Mouse (Mus musculus): ENCODE results near the gene Cnnm1. TPM values are rescaled to one million over a fixed set of nuclear protein-coding genes. Genes with fewer than 3 reads are reported as not detected.

Gene Cnnm1
- total and polyA plus RNA-seq, 3 experiments: not detected

GRCm38 (mm10) chr19:43440768-43441660 is 778 bp downstream of the Cnnm1 start:
- Histone ChIP-seq H3K27me3 (replicated peaks) (no peaks in the 10 kb centered on the region), H3K27ac (ENCODE audit: insufficient read depth, low read depth) (no peak overlapping the region), H3K4me2 (ENCODE audit: insufficient read depth, low read depth, poor library complexity, severe bottlenecking) (no peak overlapping the region), H3K9ac (ENCODE audit: insufficient read depth, low read depth) (no peak overlapping the region), H3K4me1 (ENCODE audit: control insufficient read depth in 1 of 2, insufficient read depth in 2 of 2) (no peaks in the 10 kb centered on the region), H3K79me2 (replicated peaks; ENCODE audit: control insufficient read depth, extremely low read depth, insufficient read depth, poor library complexity, severe bottlenecking) (no peaks in the 10 kb centered on the region), H3K36me3 (replicated peaks in 1 of 2; ENCODE audit: control insufficient read depth in 1 of 2, insufficient read depth in 1 of 2, low read length in 1 of 2) (no peaks in the 10 kb centered on the region), H3K4me3 (replicated peaks in 1 of 3; ENCODE audit: low read depth in 2 of 3, low read length in 2 of 3, poor library complexity in 1 of 3) (no peak overlapping the region), H3K9me3 (replicated peaks; ENCODE audit: low read length) (peaks cover 16% of the 10 kb centered on the region)
- no peak for TF ChIP-seq POLR2A (IDR thresholded peaks at IDR 0.05; ENCODE audit: low read depth, low read length)
- in situ Hi-C loops (cut with MboI; ENCODE audit: low pct_ligation_motif_present, low pct_unique_long_range_greater_than_20kb, low sequenced_read_pairs): no loop called here
- no peak for DNase-seq (ENCODE audit: extremely low read depth)
- dilution Hi-C loops (cut with MboI; ENCODE audit: extremely low pct_ligation_motif_present, extremely low pct_unique_long_range_greater_than_20kb, low sequenced_read_pairs): no loop called here

GRCm38 (mm10) chr19:43441661-43441990 is 1.4 kb downstream of the Cnnm1 start:
- in situ Hi-C loops (cut with MboI; ENCODE audit: low pct_ligation_motif_present, low pct_unique_long_range_greater_than_20kb, low sequenced_read_pairs): no loop called here
- H3K27ac ChIP-seq (ENCODE audit: insufficient read depth, low read depth): no peak overlapping the region
- H3K79me2 ChIP-seq (replicated peaks; ENCODE audit: control insufficient read depth, extremely low read depth, insufficient read depth, poor library complexity, severe bottlenecking): no peaks in the 10 kb centered on the region
- no peak overlapping the region for H3K4me2 ChIP-seq (ENCODE audit: insufficient read depth, low read depth, poor library complexity, severe bottlenecking)
- dilution Hi-C loops (cut with MboI; ENCODE audit: extremely low pct_ligation_motif_present, extremely low pct_unique_long_range_greater_than_20kb, low sequenced_read_pairs): no loop called here
- H3K9ac ChIP-seq (ENCODE audit: insufficient read depth, low read depth): no peak overlapping the region
- H3K4me3 ChIP-seq (replicated peaks in 1 of 3; ENCODE audit: low read depth in 2 of 3, low read length in 2 of 3, poor library complexity in 1 of 3): no peak overlapping the region
- TF ChIP-seq NRF1 (IDR thresholded peaks at IDR 0.05; ENCODE audit: low read depth, low read length): no peak
- TF ChIP-seq NELFE (IDR thresholded peaks at IDR 0.05; ENCODE audit: low read depth, low read length): no peak
- no peak for TF ChIP-seq SIN3A (IDR thresholded peaks at IDR 0.05; ENCODE audit: low read length)
- TF ChIP-seq MXI1 (IDR thresholded peaks at IDR 0.05; ENCODE audit: low read depth, low read length): no peak
- no peak for TF ChIP-seq E2F4 (IDR thresholded peaks at IDR 0.05; ENCODE audit: insufficient replicate concordance, low read depth, low read length)
- no peak for TF ChIP-seq RAD21 (IDR thresholded peaks at IDR 0.05; ENCODE audit: low read depth, low read length)
- no peak for TF ChIP-seq HCFC1 (IDR thresholded peaks at IDR 0.05; ENCODE audit: low read depth, low read length)
- TF ChIP-seq ZMIZ1 (IDR thresholded peaks at IDR 0.05; ENCODE audit: low read depth, low read length): no peak
- no peak for TF ChIP-seq BHLHE40 (IDR thresholded peaks at IDR 0.05; ENCODE audit: low read depth, low read length)
- TF ChIP-seq IRF4 (IDR thresholded peaks at IDR 0.05; ENCODE audit: low read depth, low read length): no peak
- no peak for TF ChIP-seq CTCF (conservative IDR thresholded peaks at IDR 0.05 in 1 of 2, IDR thresholded peaks at IDR 0.05 in 1 of 2; ENCODE audit: low read depth in 2 of 2, low read length in 2 of 2)
- no peak for TF ChIP-seq ZNF384 (IDR thresholded peaks at IDR 0.05; ENCODE audit: low read depth, low read length)
- TF ChIP-seq CHD1 (IDR thresholded peaks at IDR 0.05; ENCODE audit: low read depth, low read length): no peak
- no peak for TF ChIP-seq UBTF (IDR thresholded peaks at IDR 0.05; ENCODE audit: low read depth, low read length)
- TF ChIP-seq ELF1 (IDR thresholded peaks at IDR 0.05; ENCODE audit: low read depth, low read length): no peak
- no peak for TF ChIP-seq MYC (IDR thresholded peaks at IDR 0.05; ENCODE audit: low read depth, low read length)
- TF ChIP-seq TBP (conservative IDR thresholded peaks at IDR 0.05; ENCODE audit: low read depth, low read length): no peak
- no peak for TF ChIP-seq ETS1 (conservative IDR thresholded peaks at IDR 0.05; ENCODE audit: low read depth, low read length)
- no peak for TF ChIP-seq MAZ (IDR thresholded peaks at IDR 0.05; ENCODE audit: low read depth, low read length)
- TF ChIP-seq JUN (IDR thresholded peaks at IDR 0.05; ENCODE audit: insufficient read depth, low read depth, low read length): no peak
- no peak for DNase-seq (ENCODE audit: extremely low read depth)
- H3K9me3 ChIP-seq (replicated peaks; ENCODE audit: low read length): peaks cover 16% of the 10 kb centered on the region
- no peaks in the 10 kb centered on the region for H3K36me3 ChIP-seq (replicated peaks in 1 of 2; ENCODE audit: control insufficient read depth in 1 of 2, insufficient read depth in 1 of 2, low read length in 1 of 2)
- no peaks in the 10 kb centered on the region for H3K4me1 ChIP-seq (ENCODE audit: control insufficient read depth in 1 of 2, insufficient read depth in 2 of 2)
- H3K27me3 ChIP-seq (replicated peaks): no peaks in the 10 kb centered on the region

Measured in CH12.LX (cell line).